Mouse (Mus musculus): Measurements from ENCODE around the gene Irf3.

DNA sequence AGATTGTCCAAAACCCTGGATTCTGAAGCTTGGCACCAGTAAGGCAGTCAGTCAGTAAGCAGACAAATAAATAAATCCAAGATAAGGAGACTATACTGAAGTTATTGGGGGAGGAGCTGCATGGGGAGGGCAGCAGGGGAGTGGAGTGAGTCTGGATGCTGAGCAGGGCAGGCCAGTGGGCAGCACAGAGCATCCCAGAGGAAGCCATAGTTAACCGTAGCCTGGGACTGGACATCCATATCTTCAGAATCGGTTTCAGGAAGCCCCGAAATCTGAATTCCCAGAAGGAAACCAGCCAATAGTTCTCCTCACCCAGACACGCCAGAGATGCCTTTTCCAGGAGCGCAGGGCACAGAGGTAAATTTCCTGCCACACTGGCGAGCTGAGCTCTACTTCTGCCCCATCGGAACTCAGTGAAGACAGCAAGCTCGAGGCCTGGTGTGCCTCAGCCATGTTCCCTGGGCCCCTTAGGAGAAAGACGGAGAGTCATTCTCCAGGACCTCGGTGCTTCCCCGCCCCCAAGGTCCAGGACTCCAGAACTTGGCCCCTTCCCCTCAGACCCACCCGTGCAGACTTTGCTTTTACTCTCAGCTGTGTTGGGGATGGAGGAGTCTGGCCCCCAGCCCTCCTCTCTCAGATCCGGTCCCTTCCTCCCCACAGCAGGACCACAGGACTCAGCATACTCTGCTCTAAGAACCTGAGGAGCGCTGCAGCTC lies 23.9 kb upstream of the Irf3 start:
- TF ChIP-seq CTCF (IDR thresholded peaks at IDR 0.05; ENCODE audit: low read depth): no peak
- TF ChIP-seq EP300 (IDR thresholded peaks at IDR 0.05; ENCODE audit: low read depth): no peak

Data from liver, embryonic 14.5 days (tissue).